Mouse (Mus musculus): Measurements from ENCODE around the gene Bmp5.

DNA sequence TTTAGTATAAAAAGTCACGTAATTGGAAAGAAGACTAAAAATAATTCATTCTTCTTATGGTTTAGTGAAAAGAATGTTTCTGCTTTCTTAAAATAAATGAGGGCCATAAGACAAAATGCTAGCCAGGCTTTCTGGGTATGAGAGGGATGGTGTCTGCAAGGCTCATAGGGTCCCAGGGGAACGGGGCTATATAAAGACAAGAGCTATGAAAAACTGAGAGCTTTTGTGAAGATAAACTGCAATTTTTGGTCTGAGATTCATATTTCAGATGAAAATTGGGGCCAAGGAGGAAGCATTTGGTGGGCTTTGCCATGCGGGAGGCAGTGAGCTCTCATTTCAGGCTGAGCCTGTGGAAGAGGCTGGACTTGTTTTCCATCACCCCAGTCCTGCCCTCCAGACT lies 83.0 kb downstream of the Bmp5 start:
- TF ChIP-seq POLR2A (IDR thresholded peaks at IDR 0.05; ENCODE audit: low read depth, low read length): no peak
- peak; percentile 54 for TF ChIP-seq EP300 (IDR thresholded peaks at IDR 0.05; ENCODE audit: low read length)

All from CH12.LX (cell line).